Mouse (Mus musculus) embryonic facial prominence, embryonic 11.5 days (tissue): ENCODE measurements at regions not wholly inside any gene's neighbourhood (a gene's known extent, or its start where the extent isn't known, plus 50 kb on each side); places are given as distances from the start of the nearest gene placed in this dataset.
"Not testable (repeated sequence)": the region's sequence is repeated elsewhere in the genome, so short reads cannot be mapped to it uniquely, and the experiment has no call there.

Experiments used
- ATAC-seq: fragments of 200-750 bp; cut with Nextera tagmentation; replicated peaks from 2 replicates; pipeline ENCODE4 v1.8.0; 2017; ENCODE audit warnings: low read depth; ENCODE audit not compliant: insufficient number of reproducible peaks, low FRiP score, low TSS enrichment
- DNase-seq: peaks from one replicate; pipeline ENCODE4 v3.0.0-alpha.2; 2015; ENCODE audit warnings: low spot score
- H3K27ac ChIP-seq: fragments of 300-500 bp; sonication (generic); replicated peaks from 2 replicates; pipeline ENCODE4 v1.5.1; 2014; ENCODE audit warnings: mild to moderate bottlenecking, low read depth, low read length, control low read depth
- H3K27me3 ChIP-seq: fragments of 300-500 bp; sonication (generic); 2 replicates; pipeline ENCODE4 v1.6.1; 2014; ENCODE audit warnings: mild to moderate bottlenecking, low read length, moderate library complexity, mixed read lengths; ENCODE audit not compliant: control insufficient read depth, insufficient read depth
- H3K36me3 ChIP-seq: fragments of 300-500 bp; sonication (generic); replicated peaks from 2 replicates; pipeline ENCODE4 v1.6.1; 2014; ENCODE audit warnings: low read depth, mild to moderate bottlenecking, low read length, moderate library complexity, mixed read lengths; ENCODE audit not compliant: control insufficient read depth, insufficient read depth
- H3K4me1 ChIP-seq: fragments of 300-500 bp; sonication (generic); 2 replicates; pipeline ENCODE4 v1.6.1; 2014; ENCODE audit warnings: low read length, mixed read lengths; ENCODE audit not compliant: control insufficient read depth, insufficient read depth
- H3K4me2 ChIP-seq: fragments of 300-500 bp; sonication (generic); 2 replicates; pipeline ENCODE4 v1.6.1; 2014; ENCODE audit warnings: low read depth, mild to moderate bottlenecking, control low read depth, low read length, moderate library complexity
- H3K4me3 ChIP-seq: fragments of 300-500 bp; sonication (generic); 2 replicates; pipeline ENCODE4 v1.5.1; 2014; ENCODE audit warnings: low read depth, low read length, control low read depth
- H3K9ac ChIP-seq: fragments of 300-500 bp; sonication (generic); replicated peaks from 2 replicates; pipeline ENCODE4 v1.6.1; 2014; ENCODE audit warnings: mild to moderate bottlenecking, control low read depth, low read length
- H3K9me3 ChIP-seq: fragments of 300-500 bp; sonication (generic); replicated peaks from 2 replicates; pipeline ENCODE4 v1.6.1; 2016; ENCODE audit warnings: mild to moderate bottlenecking, low read length, inconsistent platforms, mixed read lengths; ENCODE audit not compliant: control insufficient read depth
- WGBS: fragments of 180-500 bp; shearing (Covaris S2); extraction: QIAGEN DNeasy Blood & Tissue Kit; methylation state at CpG from one replicate; pipeline ENCODE4 v1.1.7; 2014; 5-methylcytosine and 5-hydroxymethylcytosine counted together

GRCm38 (mm10) chr11:28993270-28993847 lies 137.2 kb upstream of the Pnpt1 start:
- Histone ChIP-seq H3K27me3 (no peaks in the 10 kb centered on the region), H3K4me2 (no peak overlapping the region), H3K9me3 (no peaks in the 10 kb centered on the region), H3K27ac (no peak overlapping the region), H3K4me1 (no peaks in the 10 kb centered on the region), H3K4me3 (no peak overlapping the region), H3K36me3 (no peaks in the 10 kb centered on the region), H3K9ac (no peak overlapping the region)
- DNase-seq (no peak), ATAC-seq (no peak)
- 78% methylated on average over 4 of the region's 4 CpGs for WGBS

- H3K27ac ChIP-seq, result no peak overlapping the region
- H3K4me1 ChIP-seq, result no peaks in the 10 kb centered on the region
- H3K9me3 ChIP-seq, result no peaks in the 10 kb centered on the region
- no peak overlapping the region for H3K4me3 ChIP-seq
- no peak overlapping the region for H3K9ac ChIP-seq
- WGBS, result 48% methylated on average over 3 of the region's 3 CpGs
- H3K4me2 ChIP-seq, result no peak overlapping the region
- no peak for ATAC-seq
- no peaks in the 10 kb centered on the region for H3K27me3 ChIP-seq
- no peaks in the 10 kb centered on the region for H3K36me3 ChIP-seq
- peak; percentile 1 for DNase-seq
Observed at GRCm38 (mm10) chr11:28998314-28999106, 132.0 kb upstream of the Pnpt1 start.

GRCm38 (mm10) chr11:28999196-28999595 lies 131.3 kb upstream of the Pnpt1 start:
- Histone ChIP-seq H3K9me3 (no peaks in the 10 kb centered on the region), H3K4me2 (no peak overlapping the region), H3K9ac (no peak overlapping the region), H3K4me1 (no peaks in the 10 kb centered on the region), H3K4me3 (no peak overlapping the region), H3K36me3 (no peaks in the 10 kb centered on the region), H3K27ac (no peak overlapping the region), H3K27me3 (no peaks in the 10 kb centered on the region)
- 47% methylated on average over 1 of the region's 1 CpGs for WGBS
- peak; percentile 47 for DNase-seq
- no peak; the same call in 1 of the 2 replicates for ATAC-seq

- H3K9ac ChIP-seq, result no peak overlapping the region
- H3K27ac ChIP-seq, result no peak overlapping the region
- DNase-seq (no peak), ATAC-seq (peak; percentile 73; the same call in 1 of the 2 replicates)
- no peaks in the 10 kb centered on the region for H3K27me3 ChIP-seq
- no peaks in the 10 kb centered on the region for H3K4me1 ChIP-seq
- no peaks in the 10 kb centered on the region for H3K9me3 ChIP-seq
- WGBS, result 41% methylated on average over 3 of the region's 3 CpGs
- no peaks in the 10 kb centered on the region for H3K36me3 ChIP-seq
- H3K4me2 ChIP-seq, result no peak overlapping the region
- no peak overlapping the region for H3K4me3 ChIP-seq
Observed at GRCm38 (mm10) chr11:28999620-29000019, 130.9 kb upstream of the Pnpt1 start.

- H3K27me3 ChIP-seq, result no peaks in the 10 kb centered on the region
- H3K4me1 ChIP-seq, result no peaks in the 10 kb centered on the region
- 57% methylated on average over 2 of the region's 2 CpGs for WGBS
- ATAC-seq, result no peak
- no peaks in the 10 kb centered on the region for H3K9me3 ChIP-seq
- no peak for DNase-seq
- no peak overlapping the region for H3K9ac ChIP-seq
- H3K27ac ChIP-seq, result no peak overlapping the region
- no peak overlapping the region for H3K4me3 ChIP-seq
- no peak overlapping the region for H3K4me2 ChIP-seq
- H3K36me3 ChIP-seq, result no peaks in the 10 kb centered on the region
Observed at GRCm38 (mm10) chr11:29000212-29000611, 130.3 kb upstream of the Pnpt1 start.

- ATAC-seq (no peak), DNase-seq (no peak)
- WGBS, result 58% methylated on average over 1 of the region's 1 CpGs
- H3K4me1 ChIP-seq, result no peaks in the 10 kb centered on the region
- no peaks in the 10 kb centered on the region for H3K36me3 ChIP-seq
- no peaks in the 10 kb centered on the region for H3K9me3 ChIP-seq
- no peak overlapping the region for H3K4me3 ChIP-seq
- H3K27ac ChIP-seq, result no peak overlapping the region
- H3K9ac ChIP-seq, result no peak overlapping the region
- no peak overlapping the region for H3K4me2 ChIP-seq
- no peaks in the 10 kb centered on the region for H3K27me3 ChIP-seq
Observed at GRCm38 (mm10) chr11:29017406-29017805, 113.1 kb upstream of the Pnpt1 start.

- no peaks in the 10 kb centered on the region for H3K4me1 ChIP-seq
- no peak overlapping the region for H3K9ac ChIP-seq
- no peaks in the 10 kb centered on the region for H3K9me3 ChIP-seq
- no peaks in the 10 kb centered on the region for H3K27me3 ChIP-seq
- H3K27ac ChIP-seq, result no peak overlapping the region
- H3K4me2 ChIP-seq, result no peak overlapping the region
- H3K4me3 ChIP-seq, result no peak overlapping the region
- DNase-seq, result peak; percentile 42
- no peak for ATAC-seq
- H3K36me3 ChIP-seq, result no peaks in the 10 kb centered on the region
Observed at GRCm38 (mm10) chr11:29040817-29041216, 89.7 kb upstream of the Pnpt1 start.

GRCm38 (mm10) chr11:29047985-29048610 lies 82.4 kb upstream of the Pnpt1 start:
- not testable (repeated sequence) for H3K9ac ChIP-seq, H3K27me3 ChIP-seq, H3K4me3 ChIP-seq, H3K9me3 ChIP-seq, DNase-seq, H3K4me2 ChIP-seq, H3K4me1 ChIP-seq, ATAC-seq, H3K27ac ChIP-seq, H3K36me3 ChIP-seq
- WGBS, result 28% methylated on average over 1 of the region's 1 CpGs
